Mouse (Mus musculus) liver, embryonic 16.5 days (tissue): ENCODE data around the gene Elavl4. TPM values are rescaled to one million over a fixed set of nuclear protein-coding genes. Genes with fewer than 3 reads are reported as not detected.

Source experiments
- ATAC-seq: fragments of 200-750 bp; cut with Nextera tagmentation; 2 replicates; pipeline ENCODE4 v1.8.0; 2017; ENCODE audit warnings: low read depth, mild to moderate bottlenecking, moderate number of reproducible peaks, moderate library complexity
- H3K27ac ChIP-seq: fragments of 300-500 bp; sonication (generic); 2 replicates; pipeline ENCODE4 v1.5.1; 2014; ENCODE audit warnings: mild to moderate bottlenecking, low read length
- H3K27me3 ChIP-seq: fragments of 300-500 bp; sonication (generic); 2 replicates; pipeline ENCODE4 v1.6.1; 2014; ENCODE audit warnings: low read depth, low read length, mixed read lengths; ENCODE audit not compliant: control insufficient read depth, insufficient read depth
- H3K36me3 ChIP-seq: fragments of 300-500 bp; sonication (generic); 2 replicates; pipeline ENCODE4 v1.6.1; 2014; ENCODE audit warnings: mild to moderate bottlenecking; ENCODE audit not compliant: control insufficient read depth, insufficient read depth
- H3K4me1 ChIP-seq: fragments of 300-500 bp; sonication (generic); 2 replicates; pipeline ENCODE4 v1.6.1; 2014; ENCODE audit warnings: low read depth, low read length, mixed read lengths; ENCODE audit not compliant: control insufficient read depth
- H3K4me2 ChIP-seq: fragments of 300-500 bp; sonication (generic); 2 replicates; pipeline ENCODE4 v1.6.1; 2014; ENCODE audit warnings: low read depth, low read length, mixed read lengths
- H3K4me3 ChIP-seq: fragments of 300-500 bp; sonication (generic); 2 replicates; pipeline ENCODE4 v1.5.1; 2014; ENCODE audit warnings: low read depth, mild to moderate bottlenecking, low read length
- H3K9ac ChIP-seq: fragments of 300-500 bp; sonication (generic); 2 replicates; pipeline ENCODE4 v1.6.1; 2014; ENCODE audit warnings: low read depth, low read length
- H3K9me3 ChIP-seq: fragments of 300-500 bp; sonication (generic); replicated peaks from 2 replicates; pipeline ENCODE4 v1.6.1; 2016; ENCODE audit warnings: low read length; ENCODE audit not compliant: control insufficient read depth
- WGBS: fragments of 180-500 bp; shearing (Covaris S2); extraction: QIAGEN DNeasy Blood & Tissue Kit; methylation state at CpG from one replicate; pipeline ENCODE4 v1.1.7; 2014; ENCODE audit not compliant: insufficient replicate concordance; 5-methylcytosine and 5-hydroxymethylcytosine counted together
- polyA plus RNA-seq: library from polyadenylated mRNA; unstranded; fragments of >200 nt; fragmentation: Nextera tagmentation; extraction: Ambion mirVana; gene quantifications from 2 replicates; pipeline ENCODE4 v1.2.1, GENCODE M21; 2015

Gene Elavl4
- polyA plus RNA-seq, 1 experiment from 2014 or later: 0.25 TPM

DNA sequence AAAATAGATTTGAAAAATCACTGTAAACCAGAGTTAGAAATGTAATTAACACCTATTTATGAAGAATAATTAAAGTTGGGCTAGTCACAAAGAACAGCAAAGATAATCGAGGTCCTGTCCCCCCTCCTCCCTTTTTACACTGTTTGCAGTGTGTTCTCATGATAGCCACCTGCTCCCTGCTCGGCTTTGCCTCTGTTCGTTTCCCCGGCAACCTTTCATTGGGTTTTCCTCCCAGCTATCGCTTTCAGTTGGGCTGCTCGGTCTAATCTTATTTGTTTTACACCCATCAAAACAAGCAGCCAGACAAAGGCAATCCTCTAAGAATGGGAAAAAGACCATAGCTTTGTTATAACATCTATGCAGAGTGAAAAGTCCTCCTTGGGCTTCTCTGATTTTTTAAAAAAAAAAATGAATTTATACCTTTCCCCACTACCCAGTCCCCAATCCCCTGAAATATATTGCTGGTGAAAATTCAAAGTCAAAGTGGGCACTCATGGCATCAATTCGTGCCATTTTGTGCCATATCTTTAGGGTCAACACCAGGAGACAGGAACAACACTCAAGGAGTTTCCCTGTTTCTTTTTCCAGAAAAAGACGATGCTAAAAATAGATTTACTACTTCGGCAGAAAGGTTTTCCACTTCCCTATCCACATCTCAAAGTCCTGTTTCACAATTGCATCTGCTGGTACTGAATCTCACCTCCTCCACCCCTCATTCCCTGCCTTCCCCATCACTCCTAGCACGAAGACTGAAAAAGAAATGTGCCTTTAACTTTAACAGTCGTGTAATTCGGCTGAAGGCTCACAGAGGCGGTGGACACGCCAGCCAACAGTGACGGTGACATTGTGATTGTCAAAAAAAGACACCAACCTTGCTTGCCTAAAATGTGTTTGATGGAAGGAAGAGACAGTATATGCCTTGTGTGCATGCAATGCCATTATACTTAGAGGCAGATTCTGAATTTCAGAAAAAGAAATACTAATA, 66.1 kb downstream of the Elavl4 start:
- Histone ChIP-seq H3K4me1 (no peaks in the 10 kb centered on the region), H3K27me3 (no peaks in the 10 kb centered on the region), H3K9ac (no peak overlapping the region), H3K4me3 (no peak overlapping the region), H3K36me3 (no peaks in the 10 kb centered on the region), H3K9me3 (no peaks in the 10 kb centered on the region), H3K4me2 (no peak overlapping the region), H3K27ac (no peak overlapping the region)
- 10% methylated on average over 15 of the region's 15 CpGs for WGBS
- ATAC-seq: no peak

DNA sequence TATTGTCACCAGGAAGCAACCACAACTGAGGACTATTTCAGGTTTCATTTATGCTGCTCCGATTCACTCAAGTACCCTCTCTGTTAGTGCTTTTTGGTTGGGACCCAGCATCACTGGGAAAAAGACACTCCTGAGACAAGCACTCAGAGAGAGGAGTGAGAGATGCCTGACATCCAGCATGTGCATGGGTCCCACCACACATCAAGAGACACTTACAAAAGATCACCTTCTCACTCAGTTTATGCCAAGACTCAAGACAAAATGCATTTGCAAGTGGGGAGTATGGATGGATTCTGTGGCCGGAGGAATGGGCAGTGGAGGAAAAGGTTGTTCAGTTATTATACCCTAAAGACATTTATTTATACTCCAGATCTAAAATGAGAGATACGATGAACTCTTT, 67.3 kb downstream of the Elavl4 start:
- no peaks in the 10 kb centered on the region for H3K27me3 ChIP-seq
- no peak overlapping the region for H3K4me3 ChIP-seq
- no peak overlapping the region for H3K4me2 ChIP-seq
- no peak for ATAC-seq
- 65% methylated on average over 3 of the region's 3 CpGs for WGBS
- H3K4me1 ChIP-seq: no peaks in the 10 kb centered on the region
- H3K36me3 ChIP-seq: no peaks in the 10 kb centered on the region
- no peak overlapping the region for H3K27ac ChIP-seq
- no peaks in the 10 kb centered on the region for H3K9me3 ChIP-seq
- no peak overlapping the region for H3K9ac ChIP-seq

DNA sequence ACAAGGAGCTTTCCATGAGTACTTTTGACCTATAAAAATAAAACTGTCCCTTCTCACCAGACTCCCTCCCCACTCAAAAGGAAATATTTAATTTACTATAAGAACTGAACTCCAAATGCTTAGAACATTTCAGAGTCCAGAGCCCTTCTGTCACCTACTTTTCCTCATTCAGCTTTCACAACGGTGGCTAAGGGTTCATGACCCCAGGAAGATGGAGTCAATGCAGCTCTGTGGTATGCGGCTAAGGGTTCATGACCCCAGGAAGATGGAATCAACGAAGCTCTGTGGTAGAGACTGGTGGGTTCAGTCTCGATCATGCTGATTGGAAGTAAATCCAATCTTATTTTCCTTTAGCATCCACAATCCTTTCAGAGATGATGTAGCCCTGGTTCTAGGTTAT, 81.7 kb downstream of the Elavl4 start:
- Histone ChIP-seq H3K27ac (no peak overlapping the region), H3K36me3 (no peaks in the 10 kb centered on the region), H3K27me3 (no peaks in the 10 kb centered on the region), H3K4me3 (no peak overlapping the region), H3K4me2 (no peak overlapping the region), H3K4me1 (no peaks in the 10 kb centered on the region), H3K9me3 (no peaks in the 10 kb centered on the region), H3K9ac (no peak overlapping the region)
- ATAC-seq: no peak
- 37% methylated on average over 4 of the region's 4 CpGs for WGBS

DNA sequence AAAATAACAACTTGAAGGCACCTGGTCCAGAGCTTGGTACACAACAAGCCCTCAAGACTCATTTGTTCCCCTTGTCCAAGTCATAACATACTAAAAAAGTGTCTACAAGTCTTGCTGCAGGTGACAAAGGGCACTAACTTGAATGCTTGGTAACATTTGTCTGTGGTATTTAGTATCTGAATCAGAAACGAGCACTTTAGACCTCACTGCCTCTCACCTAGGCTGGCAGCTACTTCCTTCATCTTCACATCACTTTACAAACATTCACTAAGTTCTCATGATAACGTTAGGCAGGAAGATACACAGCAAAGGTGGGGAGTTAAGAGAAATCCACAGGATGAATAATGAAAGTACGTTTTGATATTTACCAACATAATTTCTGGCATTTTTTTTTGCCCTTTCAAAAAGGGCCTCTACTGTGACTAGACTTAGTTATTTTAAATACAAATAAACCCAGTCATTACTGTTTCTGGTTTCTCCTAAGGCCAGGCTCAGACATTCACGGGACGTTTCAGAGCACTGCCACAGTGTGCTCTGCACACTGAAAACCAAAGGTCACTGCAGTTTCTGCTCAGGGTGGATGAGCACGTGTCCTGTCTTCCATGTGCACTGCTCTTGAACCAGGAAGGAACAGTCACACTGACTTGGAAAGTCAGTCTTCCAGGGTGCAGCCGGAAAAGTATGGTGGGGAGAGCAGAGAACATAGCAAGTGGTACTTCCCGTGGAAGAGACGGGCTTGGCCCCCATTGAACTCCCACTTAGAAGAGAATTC, 84.7 kb downstream of the Elavl4 start:
- Histone ChIP-seq H3K4me3 (no peak overlapping the region), H3K4me2 (no peak overlapping the region), H3K27me3 (no peaks in the 10 kb centered on the region), H3K9ac (no peak overlapping the region), H3K27ac (no peak overlapping the region), H3K36me3 (no peaks in the 10 kb centered on the region), H3K4me1 (no peaks in the 10 kb centered on the region), H3K9me3 (no peaks in the 10 kb centered on the region)
- 52% methylated on average over 9 of the region's 9 CpGs for WGBS
- no peak for ATAC-seq

DNA sequence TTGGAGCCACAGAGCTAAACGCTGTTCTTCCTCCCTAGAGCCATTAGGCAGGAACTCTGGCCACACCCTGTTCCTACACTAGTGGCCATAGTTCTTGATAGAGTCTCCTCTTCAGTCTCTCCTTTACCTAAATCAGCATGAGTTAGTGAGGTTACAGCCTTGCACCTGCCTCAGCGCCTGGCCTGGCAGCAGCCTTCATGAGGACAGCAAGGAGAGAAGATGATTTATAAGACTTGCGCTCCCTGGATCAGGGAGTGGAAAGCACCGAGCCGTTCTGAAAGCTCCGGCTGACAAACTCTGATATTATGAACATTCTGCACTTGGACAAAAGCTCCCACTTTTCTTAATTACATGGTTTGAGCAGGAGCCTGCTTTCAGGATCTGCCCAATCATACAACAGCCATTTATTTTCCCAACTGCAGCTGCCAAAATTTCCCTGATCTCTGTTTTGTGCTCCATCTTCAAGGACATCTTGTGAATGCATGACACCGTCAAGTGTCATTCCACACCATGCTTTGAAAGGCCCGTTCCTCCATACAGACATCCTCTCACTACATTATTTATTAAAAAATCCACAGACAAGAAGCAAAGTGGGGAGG, 87.3 kb downstream of the Elavl4 start:
- no peak overlapping the region for H3K27ac ChIP-seq
- no peaks in the 10 kb centered on the region for H3K36me3 ChIP-seq
- ATAC-seq: no peak
- H3K27me3 ChIP-seq: no peaks in the 10 kb centered on the region
- 68% methylated on average over 8 of the region's 8 CpGs for WGBS
- H3K9me3 ChIP-seq: no peaks in the 10 kb centered on the region
- no peak overlapping the region for H3K9ac ChIP-seq
- no peaks in the 10 kb centered on the region for H3K4me1 ChIP-seq
- no peak overlapping the region for H3K4me2 ChIP-seq
- H3K4me3 ChIP-seq: no peak overlapping the region

DNA sequence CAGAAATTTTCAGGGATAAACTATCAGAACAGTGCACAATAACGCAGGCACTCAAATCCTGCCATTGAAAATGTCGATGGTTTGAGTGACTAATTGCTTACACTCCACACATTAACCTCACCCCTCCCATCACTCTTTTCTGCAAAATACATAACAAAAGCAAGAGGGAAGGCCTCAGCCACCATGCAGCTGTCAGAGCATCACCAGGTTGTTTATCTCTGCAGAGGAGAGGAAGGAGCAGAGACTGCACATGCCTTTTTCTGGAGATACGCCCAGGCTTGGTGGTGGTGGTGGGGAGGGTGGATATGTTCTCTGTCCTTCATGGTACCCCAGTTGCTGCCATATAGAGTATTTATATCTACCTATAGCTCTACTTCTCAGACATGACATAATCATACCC, 94.3 kb downstream of the Elavl4 start:
- Histone ChIP-seq H3K4me3 (no peak overlapping the region), H3K36me3 (no peaks in the 10 kb centered on the region), H3K27me3 (no peaks in the 10 kb centered on the region), H3K9me3 (no peaks in the 10 kb centered on the region), H3K4me1 (no peaks in the 10 kb centered on the region), H3K4me2 (no peak overlapping the region), H3K27ac (no peak overlapping the region), H3K9ac (no peak overlapping the region)
- WGBS: 72% methylated on average over 3 of the region's 3 CpGs
- no peak for ATAC-seq

DNA sequence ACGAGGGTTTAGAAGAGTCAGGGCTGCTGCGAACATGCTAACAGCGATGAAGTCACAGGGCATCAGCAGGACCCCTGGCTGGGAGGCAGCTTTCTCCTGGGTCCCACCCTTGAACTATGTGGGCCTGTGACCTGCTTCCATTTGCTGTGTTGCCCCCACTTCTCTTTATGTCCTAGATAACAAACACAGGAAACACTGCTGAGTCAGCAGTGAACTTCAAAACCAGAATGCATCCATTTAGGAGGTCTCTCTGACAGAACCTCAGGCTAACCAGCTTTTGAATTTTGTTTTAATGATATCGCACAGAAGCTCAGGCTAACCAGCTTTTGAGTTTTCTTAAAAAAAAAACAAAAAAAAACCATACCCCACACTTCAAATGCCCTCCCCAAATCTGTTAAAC, 96.1 kb downstream of the Elavl4 start:
- 54% methylated on average over 4 of the region's 4 CpGs for WGBS
- H3K4me2 ChIP-seq: no peak overlapping the region
- no peak overlapping the region for H3K9ac ChIP-seq

DNA sequence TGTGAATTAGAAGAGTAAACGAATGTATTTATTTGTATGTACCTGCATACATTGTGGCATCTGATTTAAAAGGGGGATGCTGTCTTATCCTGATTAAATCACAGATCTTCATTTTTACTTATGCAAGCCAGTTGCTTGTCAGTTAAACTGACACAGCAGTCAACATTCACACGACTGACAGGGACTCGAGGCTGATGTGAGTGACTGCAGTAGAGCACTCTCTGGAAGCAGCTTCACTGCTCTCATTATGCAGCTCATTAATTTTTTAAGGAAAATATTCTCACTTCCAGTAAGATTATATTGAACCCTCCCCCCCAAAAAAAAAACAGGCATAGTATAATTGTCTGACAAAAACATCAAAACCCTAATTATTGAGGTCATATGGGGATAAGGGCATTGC, 101.7 kb downstream of the Elavl4 start:
- Histone ChIP-seq H3K4me3 (no peak overlapping the region), H3K9ac (no peak overlapping the region), H3K36me3 (no peaks in the 10 kb centered on the region), H3K4me2 (no peak overlapping the region), H3K27me3 (no peaks in the 10 kb centered on the region), H3K9me3 (no peaks in the 10 kb centered on the region), H3K27ac (no peak overlapping the region), H3K4me1 (no peaks in the 10 kb centered on the region)
- ATAC-seq: no peak
- 43% methylated on average over 3 of the region's 3 CpGs for WGBS

More for the DNA sequence above, 96.1 kb downstream of the Elavl4 start:
- no peak for ATAC-seq
- no peak overlapping the region for H3K4me3 ChIP-seq
- no peak overlapping the region for H3K27ac ChIP-seq
- no peaks in the 10 kb centered on the region for H3K9me3 ChIP-seq
- H3K36me3 ChIP-seq: no peaks in the 10 kb centered on the region
- H3K27me3 ChIP-seq: no peaks in the 10 kb centered on the region
- H3K4me1 ChIP-seq: no peaks in the 10 kb centered on the region

DNA sequence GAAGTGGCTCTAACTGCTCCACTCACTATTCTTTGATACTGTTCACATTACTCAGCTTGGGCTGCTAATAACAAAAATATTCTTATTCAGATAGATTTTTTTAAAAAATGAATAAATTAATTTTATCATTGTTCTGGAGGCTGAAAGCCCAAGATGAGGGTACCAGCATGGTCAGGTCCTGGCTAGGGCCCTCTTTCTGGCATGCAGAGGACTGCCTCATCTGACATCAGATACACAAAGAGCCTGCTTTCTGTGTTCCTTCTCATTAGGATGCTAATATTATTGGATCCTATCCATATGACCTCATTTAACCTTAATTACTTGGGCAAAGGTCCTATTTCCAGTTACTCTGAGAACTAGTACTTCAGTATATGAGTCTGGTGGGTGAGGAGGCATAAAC, 108.8 kb downstream of the Elavl4 start:
- no peaks in the 10 kb centered on the region for H3K4me1 ChIP-seq
- no peaks in the 10 kb centered on the region for H3K27me3 ChIP-seq
- H3K27ac ChIP-seq: no peak overlapping the region
- no peak overlapping the region for H3K9ac ChIP-seq
- no peaks in the 10 kb centered on the region for H3K36me3 ChIP-seq
- H3K4me2 ChIP-seq: no peak overlapping the region
- no peak for ATAC-seq
- no peaks in the 10 kb centered on the region for H3K9me3 ChIP-seq
- no peak overlapping the region for H3K4me3 ChIP-seq
